Mouse (Mus musculus) embryonic facial prominence, embryonic 10.5 days (tissue): ENCODE results near the gene Trim50. TPM values are rescaled to one million over a fixed set of nuclear protein-coding genes. Genes with fewer than 3 reads are reported as not detected.

Experiments used
- DNase-seq: peaks from one replicate; pipeline ENCODE4 v3.0.0-alpha.2; 2017; ENCODE audit warnings: low spot score
- H3K27ac ChIP-seq: fragments of 300-500 bp; sonication (generic); replicated peaks from 2 replicates; pipeline ENCODE4 v1.5.1; 2016; ENCODE audit warnings: mild to moderate bottlenecking
- H3K27me3 ChIP-seq: fragments of 300-500 bp; sonication (generic); replicated peaks from 2 replicates; pipeline ENCODE4 v1.6.1; 2016; ENCODE audit warnings: low read depth, mild to moderate bottlenecking; ENCODE audit not compliant: poor library complexity, severe bottlenecking
- H3K36me3 ChIP-seq: fragments of 300-500 bp; sonication (generic); replicated peaks from 2 replicates; pipeline ENCODE4 v1.6.1; 2016; ENCODE audit warnings: mild to moderate bottlenecking, moderate library complexity
- H3K4me1 ChIP-seq: fragments of 300-500 bp; sonication (generic); 2 replicates; pipeline ENCODE4 v1.6.1; 2016
- H3K4me3 ChIP-seq: fragments of 300-500 bp; sonication (generic); 2 replicates; pipeline ENCODE4 v1.5.1; 2016; ENCODE audit warnings: mild to moderate bottlenecking, moderate library complexity
- H3K9me3 ChIP-seq: fragments of 300-500 bp; sonication (generic); 2 replicates; pipeline ENCODE4 v1.6.1; 2016; ENCODE audit warnings: mild to moderate bottlenecking
- WGBS: fragments of 180-500 bp; shearing (Covaris S2); methylation state at CpG from one replicate; pipeline ENCODE4 v1.1.7; 2016; 5-methylcytosine and 5-hydroxymethylcytosine counted together
- polyA plus RNA-seq: library from polyadenylated mRNA; unstranded; fragments of >200 nt; fragmentation: Nextera tagmentation; extraction: Ambion mirVana; gene quantifications from 2 replicates; pipeline ENCODE4 v1.2.1, GENCODE M21; 2016

Trim50 gene
- polyA plus RNA-seq, 1 experiment from 2014 or later, result not detected

DNA sequence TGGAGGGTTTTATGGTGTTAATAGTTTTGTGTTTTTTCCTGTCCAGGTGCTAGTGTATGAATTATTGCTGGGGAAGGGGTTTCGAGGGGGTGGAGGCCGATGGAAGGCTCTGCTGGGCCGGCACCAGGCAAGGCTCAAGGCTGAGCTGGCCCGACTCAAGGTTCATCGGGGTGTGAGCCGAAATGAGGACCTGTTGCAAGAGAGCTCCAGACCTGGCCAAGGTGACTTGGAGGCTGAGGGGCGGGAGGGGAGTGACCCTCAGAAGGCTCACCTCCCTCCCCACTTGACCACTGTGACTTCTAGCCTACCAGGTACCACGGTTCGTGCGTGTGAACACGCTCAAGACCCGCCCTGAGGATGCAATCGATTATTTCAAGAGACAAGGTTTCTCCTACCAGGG is 18.1 kb downstream of the Trim50 start:
- Histone ChIP-seq H3K27ac (no peak overlapping the region), H3K36me3 (peaks cover 51% of the 10 kb centered on the region), H3K4me3 (peak overlapping the region; percentile 99), H3K9me3 (no peaks in the 10 kb centered on the region), H3K4me1 (peaks cover 17% of the 10 kb centered on the region), H3K27me3 (no peaks in the 10 kb centered on the region)
- WGBS, result 94% methylated on average over 13 of the region's 13 CpGs
- DNase-seq, result no peak

- no peaks in the 10 kb centered on the region for H3K27me3 ChIP-seq
- H3K4me1 ChIP-seq, result peaks cover 17% of the 10 kb centered on the region
- no peaks in the 10 kb centered on the region for H3K9me3 ChIP-seq
- WGBS, result 95% methylated on average over 5 of the region's 5 CpGs
- no peak overlapping the region for H3K4me3 ChIP-seq
- peaks cover 75% of the 10 kb centered on the region for H3K36me3 ChIP-seq
- H3K27ac ChIP-seq, result no peak overlapping the region
- no peak for DNase-seq
Measured at GRCm38 (mm10) chr5:135373601-135374000, 20.5 kb downstream of the Trim50 start.

GRCm38 (mm10) chr5:135375167-135375566 is 22.1 kb downstream of the Trim50 start:
- no peak overlapping the region for H3K4me3 ChIP-seq
- no peak for DNase-seq
- WGBS, result 92% methylated on average over 8 of the region's 8 CpGs
- H3K4me1 ChIP-seq, result peaks cover 11% of the 10 kb centered on the region
- no peak overlapping the region for H3K27ac ChIP-seq
- H3K9me3 ChIP-seq, result no peaks in the 10 kb centered on the region
- peaks cover 91% of the 10 kb centered on the region for H3K36me3 ChIP-seq
- no peaks in the 10 kb centered on the region for H3K27me3 ChIP-seq

- WGBS, result 79% methylated on average over 2 of the region's 2 CpGs
- no peaks in the 10 kb centered on the region for H3K4me1 ChIP-seq
- no peak overlapping the region for H3K4me3 ChIP-seq
- no peaks in the 10 kb centered on the region for H3K9me3 ChIP-seq
- no peak for DNase-seq
- H3K27ac ChIP-seq, result no peak overlapping the region
- peaks cover 100% of the 10 kb centered on the region for H3K36me3 ChIP-seq
- H3K27me3 ChIP-seq, result no peaks in the 10 kb centered on the region
Measured at GRCm38 (mm10) chr5:135376341-135376740, 23.2 kb downstream of the Trim50 start.

DNA sequence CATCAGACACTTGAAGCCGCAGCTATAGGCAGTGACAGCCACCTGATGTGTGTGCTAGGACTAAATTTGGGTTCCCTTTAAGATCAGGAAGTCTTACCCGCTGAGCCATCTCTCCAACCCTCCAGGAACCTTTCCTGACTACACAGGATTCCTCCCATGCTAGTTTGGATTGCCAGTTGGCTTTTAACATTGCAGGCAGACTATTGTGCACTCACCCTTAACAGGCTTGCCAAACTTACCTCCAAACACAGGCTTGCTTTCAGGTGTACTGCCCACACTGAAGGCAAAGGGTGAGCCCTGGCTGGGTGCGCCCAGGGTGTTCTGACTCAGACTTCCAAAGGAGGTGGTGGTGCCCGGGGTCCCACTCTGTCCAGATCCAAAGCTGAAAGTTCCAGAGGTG is 27.6 kb downstream of the Trim50 start:
- WGBS, result 92% methylated on average over 4 of the region's 4 CpGs
- H3K4me1 ChIP-seq, result no peaks in the 10 kb centered on the region
- peaks cover 100% of the 10 kb centered on the region for H3K36me3 ChIP-seq
- H3K9me3 ChIP-seq, result no peaks in the 10 kb centered on the region
- H3K4me3 ChIP-seq, result no peak overlapping the region
- no peak for DNase-seq
- H3K27me3 ChIP-seq, result no peaks in the 10 kb centered on the region
- H3K27ac ChIP-seq, result no peak overlapping the region

GRCm38 (mm10) chr5:135381356-135381925 is 28.3 kb downstream of the Trim50 start:
- DNase-seq, result no peak
- Histone ChIP-seq H3K36me3 (peaks cover 99% of the 10 kb centered on the region), H3K4me1 (no peaks in the 10 kb centered on the region), H3K9me3 (no peaks in the 10 kb centered on the region), H3K27me3 (no peaks in the 10 kb centered on the region), H3K27ac (no peak overlapping the region), H3K4me3 (no peak overlapping the region)
- WGBS, result 92% methylated on average over 10 of the region's 10 CpGs

- Histone ChIP-seq H3K27ac (no peak overlapping the region), H3K9me3 (no peaks in the 10 kb centered on the region), H3K36me3 (peaks cover 99% of the 10 kb centered on the region), H3K4me3 (no peak overlapping the region), H3K27me3 (no peaks in the 10 kb centered on the region), H3K4me1 (no peaks in the 10 kb centered on the region)
- no peak for DNase-seq
- 91% methylated on average over 7 of the region's 7 CpGs for WGBS
Measured at GRCm38 (mm10) chr5:135382746-135383145, 29.7 kb downstream of the Trim50 start.

GRCm38 (mm10) chr5:135383771-135384170 is 30.7 kb downstream of the Trim50 start:
- Histone ChIP-seq H3K27ac (no peak overlapping the region), H3K9me3 (no peaks in the 10 kb centered on the region), H3K27me3 (no peaks in the 10 kb centered on the region), H3K4me1 (no peaks in the 10 kb centered on the region), H3K36me3 (peaks cover 99% of the 10 kb centered on the region), H3K4me3 (no peak overlapping the region)
- WGBS, result 91% methylated on average over 10 of the region's 10 CpGs
- DNase-seq, result no peak

DNA sequence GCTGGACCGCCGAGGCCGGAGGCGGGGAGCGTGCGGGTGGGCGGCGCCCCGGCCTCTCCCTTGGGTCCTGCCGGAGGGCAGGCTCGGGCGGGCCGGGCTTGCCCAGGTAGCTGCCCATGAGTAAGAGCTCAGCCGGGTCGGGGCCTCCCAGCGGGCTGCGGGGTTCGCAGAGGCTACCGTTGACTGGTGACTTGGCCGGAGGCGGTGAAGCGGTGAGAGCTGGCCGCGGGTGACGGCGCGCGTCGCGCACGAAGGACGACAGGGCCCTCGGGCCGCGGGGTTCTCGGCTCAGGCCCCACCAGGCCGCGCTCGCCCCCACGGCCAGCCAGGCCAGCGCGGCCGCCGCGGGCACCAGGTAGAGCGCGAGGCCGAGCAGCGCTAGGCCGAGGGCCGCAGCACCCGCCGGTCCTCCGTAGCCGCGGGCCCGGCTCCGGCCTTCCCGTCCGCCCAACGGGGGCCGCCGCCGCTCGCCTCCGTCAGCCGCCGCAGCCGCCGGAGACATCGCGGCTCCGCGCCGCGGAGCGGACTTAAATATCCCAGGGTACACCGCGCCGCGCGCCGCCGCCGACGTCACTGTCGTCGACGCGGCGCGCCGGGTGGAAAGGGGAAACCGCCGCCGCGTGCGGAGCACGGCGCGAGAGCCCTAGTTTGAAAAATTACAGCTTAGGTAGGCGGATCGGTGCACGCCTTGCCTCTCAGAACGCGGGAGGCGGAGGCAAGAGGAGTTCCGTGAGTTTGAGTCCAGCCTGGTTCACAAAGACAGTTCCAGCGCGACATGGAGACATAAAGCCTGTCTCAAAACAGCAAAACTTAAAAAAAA is 41.1 kb downstream of the Trim50 start, which contains the start of gene Pom121:
Pom121 (minus strand) TSS at position 543 of the 820 bp plus-strand sequence.
- under 1% methylated on average over 110 of the region's 110 CpGs for WGBS
- no peaks in the 10 kb centered on the region for H3K27me3 ChIP-seq

DNA sequence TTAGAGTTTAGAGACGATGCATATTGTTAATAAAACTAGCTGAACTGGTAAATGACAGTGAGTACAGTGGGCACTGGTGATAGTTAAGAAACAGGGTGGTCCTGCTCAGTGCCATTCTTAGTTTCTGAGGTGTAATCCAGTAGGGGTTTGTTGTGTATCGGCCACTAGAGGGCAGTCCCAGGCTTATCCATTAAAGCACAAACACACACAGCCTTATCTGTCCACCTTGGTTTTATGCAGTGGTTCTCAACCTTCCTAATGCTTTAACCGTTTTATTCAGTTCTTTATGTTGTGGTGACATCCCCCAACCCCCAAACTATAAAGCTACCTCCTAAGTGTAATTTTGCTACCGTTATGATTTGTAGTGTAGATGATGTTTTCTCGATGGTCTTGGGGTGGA is 42.7 kb downstream of the Trim50 start:
- H3K9me3 ChIP-seq, result no peaks in the 10 kb centered on the region
- peaks cover 20% of the 10 kb centered on the region for H3K36me3 ChIP-seq
- WGBS, result 49% methylated on average over 5 of the region's 5 CpGs
- DNase-seq, result peak; percentile 48
- no peak overlapping the region for H3K4me3 ChIP-seq
- H3K4me1 ChIP-seq, result peaks cover 17% of the 10 kb centered on the region
- H3K27me3 ChIP-seq, result no peaks in the 10 kb centered on the region; the same call in 1 of the 2 replicates
- H3K27ac ChIP-seq, result no peak overlapping the region

More for the DNA sequence above, 41.1 kb downstream of the Trim50 start, which contains the start of gene Pom121:
- H3K4me3 ChIP-seq, result peak within 1 kb of the TSS; percentile 99
- H3K9me3 ChIP-seq, result no peaks in the 10 kb centered on the region
- peaks cover 17% of the 10 kb centered on the region for H3K4me1 ChIP-seq
- H3K36me3 ChIP-seq, result peaks cover 36% of the 10 kb centered on the region
- H3K27ac ChIP-seq, result peak within 1 kb of the TSS; percentile 97
- peak; percentile 91 for DNase-seq

- WGBS, result 72% methylated on average over 6 of the region's 6 CpGs
- no peak overlapping the region for H3K4me3 ChIP-seq
- H3K27me3 ChIP-seq, result no peaks in the 10 kb centered on the region; the same call in 1 of the 2 replicates
- no peak overlapping the region for H3K27ac ChIP-seq
- DNase-seq, result no peak
- H3K4me1 ChIP-seq, result peaks cover 4% of the 10 kb centered on the region; the same call in 1 of the 2 replicates
- H3K36me3 ChIP-seq, result no peaks in the 10 kb centered on the region
- no peaks in the 10 kb centered on the region for H3K9me3 ChIP-seq
Measured at GRCm38 (mm10) chr5:135399382-135399781, 46.3 kb downstream of the Trim50 start.

GRCm38 (mm10) chr5:135400244-135400643 is 47.1 kb downstream of the Trim50 start:
- Histone ChIP-seq H3K9me3 (no peaks in the 10 kb centered on the region), H3K36me3 (no peaks in the 10 kb centered on the region), H3K4me1 (0 out of 2 replicates have a peak, but pooled peaks cover 5% of the 10 kb centered on the region), H3K27me3 (no peaks in the 10 kb centered on the region; the same call in 1 of the 2 replicates), H3K4me3 (no peak overlapping the region), H3K27ac (no peak overlapping the region)
- WGBS, result 10% methylated on average over 2 of the region's 2 CpGs
- DNase-seq, result peak; percentile 82

- 36% methylated on average over 20 of the region's 20 CpGs for WGBS
- Histone ChIP-seq H3K36me3 (peaks cover 9% of the 10 kb centered on the region), H3K4me3 (no peak overlapping the region), H3K27me3 (no peaks in the 10 kb centered on the region; the same call in 1 of the 2 replicates), H3K4me1 (0 out of 2 replicates have a peak, but pooled peaks cover 5% of the 10 kb centered on the region), H3K9me3 (no peaks in the 10 kb centered on the region), H3K27ac (no peak overlapping the region)
- peak; percentile 61 for DNase-seq
Measured at GRCm38 (mm10) chr5:135404623-135405022, 51.5 kb downstream of the Trim50 start.
